Mouse (Mus musculus) heart, postnatal 0 days (tissue): ENCODE data around the gene Cct5. TPM values are rescaled to one million over a fixed set of nuclear protein-coding genes. Genes with fewer than 3 reads are reported as not detected.

Experiments used
- ATAC-seq: fragments of 200-750 bp; cut with Nextera tagmentation; 2 replicates; pipeline ENCODE4 v1.8.0; 2017; ENCODE audit warnings: low read depth, moderate number of reproducible peaks, moderate library complexity; ENCODE audit not compliant: insufficient read depth
- DNase-seq: peaks from one replicate; pipeline ENCODE4 v3.0.0-alpha.2; 2016; ENCODE audit warnings: low spot score
- H3K27ac ChIP-seq: fragments of 300-500 bp; sonication (generic); 2 replicates; pipeline ENCODE4 v1.5.1; 2014; ENCODE audit warnings: low read depth, mild to moderate bottlenecking
- H3K27me3 ChIP-seq: fragments of 300-500 bp; sonication (generic); 2 replicates; pipeline ENCODE4 v1.6.1; 2014; ENCODE audit warnings: low read length, mixed read lengths; ENCODE audit not compliant: control insufficient read depth, insufficient read depth
- H3K36me3 ChIP-seq: fragments of 300-500 bp; sonication (generic); replicated peaks from 2 replicates; pipeline ENCODE4 v1.6.1; 2014; ENCODE audit warnings: low read length, mixed read lengths; ENCODE audit not compliant: control insufficient read depth, insufficient read depth
- H3K4me1 ChIP-seq: fragments of 300-500 bp; sonication (generic); 2 replicates; pipeline ENCODE4 v1.6.1; 2014; ENCODE audit warnings: antibody characterized with exemption; ENCODE audit not compliant: control insufficient read depth, insufficient read depth
- H3K4me2 ChIP-seq: fragments of 300-500 bp; sonication (generic); 2 replicates; pipeline ENCODE4 v1.6.1; 2014; ENCODE audit warnings: low read depth, mild to moderate bottlenecking, low read length, moderate library complexity
- H3K4me3 ChIP-seq: fragments of 300-500 bp; sonication (generic); 2 replicates; pipeline ENCODE4 v1.5.1; 2014; ENCODE audit warnings: low read depth, low read length
- H3K9ac ChIP-seq: fragments of 300-500 bp; sonication (generic); replicated peaks from 2 replicates; pipeline ENCODE4 v1.6.1; 2014; ENCODE audit warnings: low read depth, low read length, mixed read lengths
- H3K9me3 ChIP-seq: fragments of 300-500 bp; sonication (generic); replicated peaks from 2 replicates; pipeline ENCODE4 v1.6.1; 2016; ENCODE audit warnings: low read length; ENCODE audit not compliant: control insufficient read depth
- CTCF ChIP-seq: IDR thresholded peaks from 2 replicates; pipeline ENCODE4 v1.5.1; 2016; ENCODE audit warnings: antibody characterized with exemption, control low read depth, low read depth
- EP300 ChIP-seq: IDR thresholded peaks from 2 replicates; pipeline ENCODE4 v1.6.1; 2016; ENCODE audit warnings: antibody characterized with exemption, low read depth
- WGBS: fragments of 180-500 bp; shearing (Covaris S2); extraction: QIAGEN DNeasy Blood & Tissue Kit; methylation state at CpG from one replicate; pipeline ENCODE4 v1.1.7; 2014; 5-methylcytosine and 5-hydroxymethylcytosine counted together
- polyA plus RNA-seq: library from polyadenylated mRNA; unstranded; fragments of >200 nt; fragmentation: Nextera tagmentation; extraction: Ambion mirVana; gene quantifications from 2 replicates; pipeline ENCODE4 v1.2.1, GENCODE M21; 2015
- total RNA-seq: library from RNA; depleted of rRNA; stranded (reverse); fragments of >200 nt; gene quantifications from 2 replicates; pipeline ENCODE4 v1.2.3, GENCODE M21; 2014; ENCODE audit warnings: low replicate concordance

The Cct5 gene
- total and polyA plus RNA-seq, 2 experiments from 2014 or later, result 215 to 243 TPM

GRCm38 (mm10) chr15:31576076-31576475, 25.5 kb downstream of the Cct5 start:
- TF ChIP-seq CTCF, result no peak
- no peak for TF ChIP-seq EP300
- Histone ChIP-seq H3K36me3 (no peaks in the 10 kb centered on the region), H3K27ac (no peak overlapping the region), H3K4me3 (no peak overlapping the region), H3K4me1 (peaks cover 3% of the 10 kb centered on the region; the same call in 1 of the 2 replicates), H3K4me2 (no peak overlapping the region), H3K9ac (no peak overlapping the region), H3K9me3 (no peaks in the 10 kb centered on the region), H3K27me3 (no peaks in the 10 kb centered on the region)
- DNase-seq (no peak), ATAC-seq (no peak)
- 71% methylated on average over 5 of the region's 5 CpGs for WGBS

GRCm38 (mm10) chr15:31573692-31574091, 27.9 kb downstream of the Cct5 start:
- Histone ChIP-seq H3K27me3 (no peaks in the 10 kb centered on the region), H3K36me3 (no peaks in the 10 kb centered on the region), H3K9me3 (no peaks in the 10 kb centered on the region), H3K4me3 (no peak overlapping the region), H3K9ac (no peak overlapping the region), H3K4me1 (peaks cover 7% of the 10 kb centered on the region; the same call in 1 of the 2 replicates), H3K27ac (no peak overlapping the region), H3K4me2 (no peak overlapping the region)
- DNase-seq (no peak), ATAC-seq (no peak)
- no peak for TF ChIP-seq EP300
- TF ChIP-seq CTCF, result no peak

- H3K27ac ChIP-seq, result no peak overlapping the region
- H3K9ac ChIP-seq, result no peak overlapping the region
- H3K27me3 ChIP-seq, result no peaks in the 10 kb centered on the region
- 62% methylated on average over 4 of the region's 4 CpGs for WGBS
- no peak for ATAC-seq
- no peaks in the 10 kb centered on the region for H3K9me3 ChIP-seq
- H3K4me1 ChIP-seq, result peaks cover 8% of the 10 kb centered on the region; the same call in 1 of the 2 replicates
- no peaks in the 10 kb centered on the region for H3K36me3 ChIP-seq
- DNase-seq, result no peak
- no peak overlapping the region for H3K4me3 ChIP-seq
- no peak overlapping the region for H3K4me2 ChIP-seq
- no peak for TF ChIP-seq EP300
- no peak for TF ChIP-seq CTCF
Observed at GRCm38 (mm10) chr15:31573287-31573686, 28.3 kb downstream of the Cct5 start.

GRCm38 (mm10) chr15:31571906-31572722, 29.5 kb downstream of the Cct5 start:
- Histone ChIP-seq H3K4me2 (no peak overlapping the region), H3K9me3 (no peaks in the 10 kb centered on the region), H3K27me3 (no peaks in the 10 kb centered on the region), H3K9ac (no peak overlapping the region), H3K27ac (no peak overlapping the region), H3K36me3 (no peaks in the 10 kb centered on the region), H3K4me1 (peaks cover 12% of the 10 kb centered on the region; the same call in 1 of the 2 replicates), H3K4me3 (no peak overlapping the region)
- ATAC-seq, result 0 out of 2 replicates have a peak, but pooled peaks have one; percentile 29
- DNase-seq, result peak; percentile 25
- 58% methylated on average over 16 of the region's 16 CpGs for WGBS
- TF ChIP-seq CTCF, result no peak
- TF ChIP-seq EP300, result no peak

- WGBS, result 87% methylated on average over 8 of the region's 8 CpGs
- no peaks in the 10 kb centered on the region for H3K9me3 ChIP-seq
- H3K4me1 ChIP-seq, result peaks cover 12% of the 10 kb centered on the region; the same call in 1 of the 2 replicates
- no peak overlapping the region for H3K4me2 ChIP-seq
- no peak overlapping the region for H3K9ac ChIP-seq
- no peaks in the 10 kb centered on the region for H3K36me3 ChIP-seq
- H3K27me3 ChIP-seq, result no peaks in the 10 kb centered on the region
- TF ChIP-seq CTCF, result no peak
- TF ChIP-seq EP300, result no peak
- no peak overlapping the region for H3K4me3 ChIP-seq
- no peak for ATAC-seq
- H3K27ac ChIP-seq, result no peak overlapping the region
- DNase-seq, result no peak
Observed at GRCm38 (mm10) chr15:31570959-31571358, 30.6 kb downstream of the Cct5 start.
